ENCODE assay signal across 8 mouse cellular contexts in genomic region chr4:155783486-155784080, GRCm38 (mm10). TPM values are rescaled to one million over a fixed set of nuclear protein-coding genes. Genes with fewer than 3 reads are reported as not detected.
DNase-seq lines count a peak whose midpoint lies in the region; ATAC-seq lines count a peak whose summit lies in the region.

No protein-coding gene starts in this region.

- H3K4me2 ChIP-seq in hindbrain, embryonic 16.5 days (ENCODE audit: low read length) = peak overlapping the region; percentile 80
- peak overlapping the region; percentile 69 for H3K4me2 ChIP-seq in midbrain, embryonic 14.5 days (ENCODE audit: low read length)

- peak overlapping the region; percentile 82 for H3K4me3 ChIP-seq in embryonic facial prominence, embryonic 10.5 days
- H3K4me3 ChIP-seq in hindbrain, embryonic 16.5 days (ENCODE audit: low read length) = peak overlapping the region; percentile 69
- peak overlapping the region; percentile 61 for H3K4me3 ChIP-seq in midbrain, embryonic 14.5 days (replicated peaks; ENCODE audit: low read depth, low read length)

- H3K9ac ChIP-seq in hindbrain, embryonic 16.5 days (ENCODE audit: low read depth, low read length) = peak overlapping the region; percentile 85
- H3K9ac ChIP-seq in midbrain, embryonic 14.5 days (replicated peaks; ENCODE audit: low read length) = peak overlapping the region; percentile 82

- ATAC-seq in hindbrain, embryonic 16.5 days = no peak
- no peak; the same call in 1 of the 2 replicates for ATAC-seq in midbrain, embryonic 14.5 days (ENCODE audit: low FRiP score, low TSS enrichment)

- no peaks in the 10 kb centered on the region for H3K36me3 ChIP-seq in embryonic facial prominence, embryonic 10.5 days (replicated peaks)
- no peaks in the 10 kb centered on the region for H3K36me3 ChIP-seq in hindbrain, embryonic 16.5 days (ENCODE audit: control insufficient read depth, insufficient read depth, low read length)
- H3K36me3 ChIP-seq in midbrain, embryonic 14.5 days (ENCODE audit: control insufficient read depth, insufficient read depth, low read length) = no peaks in the 10 kb centered on the region

- no peaks in the 10 kb centered on the region for H3K27me3 ChIP-seq in embryonic facial prominence, embryonic 10.5 days (replicated peaks; ENCODE audit: low read depth, poor library complexity, severe bottlenecking)
- H3K27me3 ChIP-seq in hindbrain, embryonic 16.5 days (replicated peaks; ENCODE audit: control insufficient read depth, insufficient read depth, low read length) = no peaks in the 10 kb centered on the region
- H3K27me3 ChIP-seq in midbrain, embryonic 14.5 days (ENCODE audit: control insufficient read depth, insufficient read depth, low read length) = no peaks in the 10 kb centered on the region

- no peaks in the 10 kb centered on the region for H3K9me3 ChIP-seq in embryonic facial prominence, embryonic 10.5 days
- H3K9me3 ChIP-seq in hindbrain, embryonic 16.5 days (ENCODE audit: control insufficient read depth, low read length) = no peaks in the 10 kb centered on the region
- no peaks in the 10 kb centered on the region for H3K9me3 ChIP-seq in midbrain, embryonic 14.5 days (ENCODE audit: control insufficient read depth, low read length)

- 49% methylated on average over 16 of the region's 16 CpGs for WGBS in embryonic facial prominence, embryonic 10.5 days
- WGBS in hindbrain, embryonic 16.5 days = 33% methylated on average over 16 of the region's 16 CpGs
- WGBS in midbrain, embryonic 14.5 days = 38% methylated on average over 16 of the region's 16 CpGs

- DNase-seq in kidney, adult 8-10 months = peak; percentile 58 to 68
- DNase-seq in kidney, postnatal 4 days = no peak
- no peak for DNase-seq in embryonic facial prominence, embryonic 10.5 days (ENCODE audit: low spot score)
- peak; percentile 39 for DNase-seq in midbrain, embryonic 14.5 days
- no peak for DNase-seq in embryo, embryonic 11 days
- no peak for DNase-seq in urinary bladder, postnatal 10 days (ENCODE audit: low spot score)
- no peak for DNase-seq in right cerebral cortex, postnatal 36 days (ENCODE audit: low spot score in 2 of 2)

- H3K4me1 ChIP-seq in embryonic facial prominence, embryonic 10.5 days = peaks cover 34% of the 10 kb centered on the region
- peaks cover 4% of the 10 kb centered on the region; the same call in 1 of the 2 replicates for H3K4me1 ChIP-seq in hindbrain, embryonic 16.5 days (ENCODE audit: control insufficient read depth, insufficient read depth, low read depth, low read length)
- no peaks in the 10 kb centered on the region; the same call in 1 of the 2 replicates for H3K4me1 ChIP-seq in midbrain, embryonic 14.5 days (ENCODE audit: control insufficient read depth, insufficient read depth, low read length)

- H3K27ac ChIP-seq in embryonic facial prominence, embryonic 10.5 days (replicated peaks) = peak overlapping the region; percentile 94
- H3K27ac ChIP-seq in hindbrain, embryonic 16.5 days (ENCODE audit: low read depth, low read length) = peak overlapping the region; percentile 89
- peak overlapping the region; percentile 92 for H3K27ac ChIP-seq in midbrain, embryonic 14.5 days (replicated peaks; ENCODE audit: low read depth, low read length)

RNA-seq across cellular contexts. Expression of gene Tmem88b, which starts 2.1 kb away (rescaled TPM):
- polyA plus RNA-seq in embryonic facial prominence, embryonic 10.5 days (2016; fragmentation: Nextera tagmentation; extraction: Ambion mirVana) = 0.59 and 0.61 TPM in 2 replicates
- 0.89 and 1.3 TPM in 2 replicates for polyA plus RNA-seq in hindbrain, embryonic 16.5 days (2015; fragmentation: Nextera tagmentation; extraction: Ambion mirVana)
- 0.43 and 0.51 TPM in 2 replicates for polyA plus RNA-seq in midbrain, embryonic 14.5 days (2014; fragmentation: Nextera tagmentation; extraction: Ambion mirVana)

RNA-seq across cellular contexts. Expression of gene Ankrd65, which starts 6.7 kb away (rescaled TPM):
- 0.20 TPM in 1 of 2 replicates, not detected in the other for polyA plus RNA-seq in embryonic facial prominence, embryonic 10.5 days (2016; fragmentation: Nextera tagmentation; extraction: Ambion mirVana)
- polyA plus RNA-seq in hindbrain, embryonic 16.5 days (2015; fragmentation: Nextera tagmentation; extraction: Ambion mirVana) = not detected in 2 replicates
- not detected in 2 replicates for polyA plus RNA-seq in midbrain, embryonic 14.5 days (2014; fragmentation: Nextera tagmentation; extraction: Ambion mirVana)

RNA-seq across cellular contexts. Expression of gene Vwa1, which starts 9.1 kb away (rescaled TPM):
- 8.6 and 9.3 TPM in 2 replicates for polyA plus RNA-seq in embryonic facial prominence, embryonic 10.5 days (2016; fragmentation: Nextera tagmentation; extraction: Ambion mirVana)
- polyA plus RNA-seq in hindbrain, embryonic 16.5 days (2015; fragmentation: Nextera tagmentation; extraction: Ambion mirVana) = 38.0 and 39.0 TPM in 2 replicates
- 18.0 and 24.4 TPM in 2 replicates for polyA plus RNA-seq in midbrain, embryonic 14.5 days (2014; fragmentation: Nextera tagmentation; extraction: Ambion mirVana)

RNA-seq across cellular contexts. Expression of gene Mrpl20, which starts 19.1 kb away (rescaled TPM):
- polyA plus RNA-seq in embryonic facial prominence, embryonic 10.5 days (2016; fragmentation: Nextera tagmentation; extraction: Ambion mirVana) = 254 and 259 TPM in 2 replicates
- 251 and 267 TPM in 2 replicates for polyA plus RNA-seq in hindbrain, embryonic 16.5 days (2015; fragmentation: Nextera tagmentation; extraction: Ambion mirVana)
- 255 and 298 TPM in 2 replicates for polyA plus RNA-seq in midbrain, embryonic 14.5 days (2014; fragmentation: Nextera tagmentation; extraction: Ambion mirVana)

RNA-seq across cellular contexts. Expression of gene Atad3a, which starts 22.7 kb away (rescaled TPM):
- 132 and 137 TPM in 2 replicates for polyA plus RNA-seq in embryonic facial prominence, embryonic 10.5 days (2016; fragmentation: Nextera tagmentation; extraction: Ambion mirVana)
- polyA plus RNA-seq in hindbrain, embryonic 16.5 days (2015; fragmentation: Nextera tagmentation; extraction: Ambion mirVana) = 93.9 and 100 TPM in 2 replicates
- polyA plus RNA-seq in midbrain, embryonic 14.5 days (2014; fragmentation: Nextera tagmentation; extraction: Ambion mirVana) = 77.4 and 79.8 TPM in 2 replicates

Comparison
In these comparisons a context has a peak if more than half of its experiments do, and no peak if none do; other contexts are left out.
1. DNase-seq: peak in kidney, adult 8-10 months (2 of 2) and midbrain, embryonic 14.5 days (single experiment); none in kidney, postnatal 4 days (0 of 2), embryonic facial prominence, embryonic 10.5 days (single experiment), embryo, embryonic 11 days (single experiment), urinary bladder, postnatal 10 days (single experiment) and right cerebral cortex, postnatal 36 days (0 of 2).
2. Peak in every context shown above with its lines, with median percentiles within 50 percentile points of each other: H3K27ac ChIP-seq and H3K4me3 ChIP-seq.